Mouse (Mus musculus) testis, adult 2 months (tissue): ENCODE data around the gene Wnk1. TPM values are rescaled to one million over a fixed set of nuclear protein-coding genes. Genes with fewer than 3 reads are reported as not detected.
A peak's percentile ranks its signal among the peaks of the same experiment; 100 is the strongest.

ENCODE experiments used
- H3K27ac ChIP-seq: fragments of 200-500 bp; 2 replicates; pipeline ENCODE4 v1.5.1; 2012; ENCODE audit warnings: low read depth, low read length; ENCODE audit not compliant: control insufficient read depth, insufficient read depth
- H3K27me3 ChIP-seq: fragments of 200-500 bp; 2 replicates; pipeline ENCODE4 v1.6.1; 2012; ENCODE audit warnings: mild to moderate bottlenecking, low read length, moderate library complexity; ENCODE audit not compliant: control insufficient read depth, insufficient read depth
- H3K36me3 ChIP-seq: fragments of 200-500 bp; 2 replicates; pipeline ENCODE4 v1.6.1; 2012; ENCODE audit warnings: mild to moderate bottlenecking, low read length; ENCODE audit not compliant: control insufficient read depth, insufficient read depth
- H3K4me1 ChIP-seq: fragments of 200-500 bp; 2 replicates; pipeline ENCODE4 v1.6.1; 2012; ENCODE audit warnings: low read length; ENCODE audit not compliant: control insufficient read depth, insufficient read depth
- H3K4me3 ChIP-seq: fragments of 200-500 bp; 2 replicates; pipeline ENCODE4 v1.5.1; 2012; ENCODE audit warnings: low read depth, mild to moderate bottlenecking, low read length, moderate library complexity, mixed read lengths; ENCODE audit not compliant: control insufficient read depth
- CTCF ChIP-seq: fragments of 200-500 bp; IDR thresholded peaks from 2 replicates; pipeline ENCODE4 v1.5.1; 2012; ENCODE audit warnings: low read depth, mild to moderate bottlenecking, inconsistent platforms, low read length, moderate library complexity; ENCODE audit not compliant: control insufficient read depth, insufficient read depth, insufficient replicate concordance
- POLR2A ChIP-seq: fragments of 200-500 bp; IDR thresholded peaks from 2 replicates; pipeline ENCODE4 v1.6.1; 2012; ENCODE audit warnings: low read depth, mild to moderate bottlenecking, inconsistent platforms, low read length, moderate library complexity; ENCODE audit not compliant: control insufficient read depth
- polyA plus RNA-seq: library from polyadenylated mRNA; depleted of rRNA; stranded (reverse); fragments of >200 nt; gene quantifications from 2 replicates; pipeline ENCODE4 v1.2.3, GENCODE M21; 2012

Wnk1 gene
- polyA plus RNA-seq, 1 experiment = 137 TPM

GRCm38 (mm10) chr6:120039668-120040556 is 1.4 kb upstream of the Wnk1 start:
- Histone ChIP-seq H3K4me3 (peak overlapping the region; percentile 81), H3K27ac (peak overlapping the region; percentile 58), H3K27me3 (no peaks in the 10 kb centered on the region), H3K4me1 (peaks cover 6% of the 10 kb centered on the region), H3K36me3 (no peaks in the 10 kb centered on the region)
- no peak for TF ChIP-seq CTCF
- TF ChIP-seq POLR2A = peak; percentile 56; the same call in 1 of the 2 replicates

- Histone ChIP-seq H3K36me3 (no peaks in the 10 kb centered on the region), H3K4me3 (peak overlapping the region; percentile 93), H3K27me3 (no peaks in the 10 kb centered on the region), H3K4me1 (peaks cover 6% of the 10 kb centered on the region), H3K27ac (peak overlapping the region; percentile 72)
- TF ChIP-seq CTCF (no peak), POLR2A (no peak)
Measured at GRCm38 (mm10) chr6:120039256-120039563, 738 bp upstream of the Wnk1 start.

GRCm38 (mm10) chr6:120037636-120038365 is 671 bp downstream of the Wnk1 start:
- H3K27me3 ChIP-seq = no peaks in the 10 kb centered on the region
- TF ChIP-seq CTCF (no peak), POLR2A (no peak)
- peaks cover 6% of the 10 kb centered on the region for H3K4me1 ChIP-seq
- H3K36me3 ChIP-seq = peaks cover 1% of the 10 kb centered on the region; the same call in 1 of the 2 replicates
- peak overlapping the region; percentile 93 for H3K4me3 ChIP-seq
- peak overlapping the region; percentile 81 for H3K27ac ChIP-seq

GRCm38 (mm10) chr6:120037004-120037635 is 1.4 kb downstream of the Wnk1 start:
- peaks cover 6% of the 10 kb centered on the region for H3K4me1 ChIP-seq
- peak; percentile 22; the same call in 1 of the 2 replicates for TF ChIP-seq CTCF
- no peak for TF ChIP-seq POLR2A
- peaks cover 1% of the 10 kb centered on the region; the same call in 1 of the 2 replicates for H3K36me3 ChIP-seq
- H3K27me3 ChIP-seq = no peaks in the 10 kb centered on the region
- peak overlapping the region; percentile 93 for H3K4me3 ChIP-seq
- peak overlapping the region; percentile 81 for H3K27ac ChIP-seq

GRCm38 (mm10) chr6:120024577-120024976 is 13.9 kb downstream of the Wnk1 start:
- Histone ChIP-seq H3K36me3 (no peaks in the 10 kb centered on the region), H3K27me3 (no peaks in the 10 kb centered on the region)
- TF ChIP-seq CTCF = no peak
- TF ChIP-seq POLR2A = no peak

GRCm38 (mm10) chr6:120023746-120024145 is 14.7 kb downstream of the Wnk1 start:
- Histone ChIP-seq H3K4me3 (no peak overlapping the region), H3K27ac (no peak overlapping the region), H3K36me3 (no peaks in the 10 kb centered on the region), H3K27me3 (no peaks in the 10 kb centered on the region), H3K4me1 (no peaks in the 10 kb centered on the region; the same call in 1 of the 2 replicates)
- TF ChIP-seq POLR2A = no peak
- no peak for TF ChIP-seq CTCF

More at GRCm38 (mm10) chr6:120024577-120024976, 13.9 kb downstream of the Wnk1 start:
- no peak overlapping the region for H3K4me3 ChIP-seq
- H3K4me1 ChIP-seq = no peaks in the 10 kb centered on the region; the same call in 1 of the 2 replicates
- H3K27ac ChIP-seq = no peak overlapping the region
